Comparison of ENCODE assay signal across 14 mouse cellular contexts in genomic region chr7:118765604-118766003, GRCm38 (mm10). TPM values are rescaled to one million over a fixed set of nuclear protein-coding genes. Genes with fewer than 3 reads are reported as not detected.
A peak's percentile ranks its signal among the peaks of the same experiment; 100 is the strongest.
DNase-seq lines count a peak whose midpoint lies in the region; ATAC-seq and TF ChIP-seq lines count a peak whose summit lies in the region.
"Had no signal": no experiment of that assay in that cellular context is flagged by ENCODE, and none has a peak within 500 bp of the region (broad histone marks: within the 10 kb centered on the region; RNA-seq: fewer than 3 reads in every experiment).

No protein-coding gene starts in this region.

- TF ChIP-seq CTCF in layer of hippocampus, adult 2 months (conservative IDR thresholded peaks at IDR 0.05) = no peak

- no peaks in the 10 kb centered on the region for H3K9me3 ChIP-seq in forebrain, embryonic 13.5 days (replicated peaks)
- no peaks in the 10 kb centered on the region for H3K9me3 ChIP-seq in forebrain, embryonic 10.5 days
- no peaks in the 10 kb centered on the region for H3K9me3 ChIP-seq in kidney, embryonic 16.5 days (ENCODE audit: low read length)
- H3K9me3 ChIP-seq: forebrain, embryonic 12.5 days; limb, embryonic 13.5 days; midbrain, embryonic 15.5 days had no signal

- peak; percentile 13; the same call in 1 of the 2 replicates for ATAC-seq in forebrain, embryonic 13.5 days
- ATAC-seq in granulocyte monocyte progenitor cell, adult 5-6 weeks (replicated peaks; ENCODE audit: poor library complexity, severe bottlenecking) = peak; percentile 12; the same call in 1 of the 2 replicates
- peak; percentile 65 for ATAC-seq in kidney, embryonic 16.5 days (ENCODE audit: low FRiP score, low TSS enrichment)
- ATAC-seq: liver, postnatal 0 days had no signal

- no peak overlapping the region for H3K4me3 ChIP-seq in forebrain, embryonic 13.5 days
- H3K4me3 ChIP-seq in forebrain, embryonic 10.5 days = no peak overlapping the region
- no peak overlapping the region for H3K4me3 ChIP-seq in layer of hippocampus, adult 2 months
- no peak overlapping the region for H3K4me3 ChIP-seq in kidney, embryonic 16.5 days (ENCODE audit: low read length)
- H3K4me3 ChIP-seq: forebrain, embryonic 12.5 days; heart, adult 2 months; limb, embryonic 13.5 days; midbrain, embryonic 15.5 days had no signal

- WGBS in forebrain, embryonic 13.5 days = 75% methylated on average over 8 of the region's 8 CpGs
- 80% methylated on average over 8 of the region's 8 CpGs for WGBS in forebrain, embryonic 10.5 days
- 73% methylated on average over 8 of the region's 8 CpGs for WGBS in kidney, embryonic 16.5 days

- no peaks in the 10 kb centered on the region for H3K27me3 ChIP-seq in forebrain, embryonic 13.5 days
- H3K27me3 ChIP-seq in forebrain, embryonic 10.5 days (ENCODE audit: poor library complexity, severe bottlenecking) = no peaks in the 10 kb centered on the region
- H3K27me3 ChIP-seq in kidney, embryonic 16.5 days (ENCODE audit: insufficient read depth, low read length) = no peaks in the 10 kb centered on the region
- H3K27me3 ChIP-seq: forebrain, embryonic 12.5 days; limb, embryonic 13.5 days; midbrain, embryonic 15.5 days had no signal

- DNase-seq in forebrain, embryonic 10.5 days (ENCODE audit: extremely low spot score, low spot score) = no peak
- DNase-seq in layer of hippocampus, adult 2 months (ENCODE audit: low spot score in 2 of 2) = no peak
- DNase-seq in layer of hippocampus, adult 18-20 months (ENCODE audit: low spot score in 2 of 2) = no peak
- DNase-seq in right cerebral cortex, postnatal 4 days = no peak
- no peak for DNase-seq in left cerebral cortex, adult 8-10 months (ENCODE audit: low spot score in 2 of 2)

- H3K27ac ChIP-seq in forebrain, embryonic 13.5 days = no peak overlapping the region
- H3K27ac ChIP-seq in forebrain, embryonic 10.5 days = no peak overlapping the region
- peak overlapping the region; percentile 39; the same call in 1 of the 2 replicates for H3K27ac ChIP-seq in layer of hippocampus, adult 2 months
- H3K27ac ChIP-seq in kidney, embryonic 16.5 days (ENCODE audit: low read length) = peak overlapping the region; percentile 8; the same call in 1 of the 2 replicates
- H3K27ac ChIP-seq: forebrain, embryonic 12.5 days; heart, adult 2 months; limb, embryonic 13.5 days; macrophage; midbrain, embryonic 15.5 days had no signal

- H3K36me3 ChIP-seq in forebrain, embryonic 13.5 days (ENCODE audit: poor library complexity, severe bottlenecking) = peaks cover 36% of the 10 kb centered on the region
- H3K36me3 ChIP-seq in forebrain, embryonic 10.5 days (replicated peaks) = peaks cover 34% of the 10 kb centered on the region
- H3K36me3 ChIP-seq in kidney, embryonic 16.5 days (ENCODE audit: insufficient read depth, low read length) = peaks cover 12% of the 10 kb centered on the region

- H3K9ac ChIP-seq in forebrain, embryonic 13.5 days = no peak overlapping the region
- no peak overlapping the region for H3K9ac ChIP-seq in kidney, embryonic 16.5 days (replicated peaks; ENCODE audit: low read length)
- H3K9ac ChIP-seq: forebrain, embryonic 12.5 days; limb, embryonic 13.5 days; liver, postnatal 0 days; midbrain, embryonic 15.5 days had no signal

- peaks cover 7% of the 10 kb centered on the region for H3K4me1 ChIP-seq in forebrain, embryonic 13.5 days
- no peaks in the 10 kb centered on the region; the same call in 1 of the 2 replicates for H3K4me1 ChIP-seq in forebrain, embryonic 10.5 days
- no peaks in the 10 kb centered on the region for H3K4me1 ChIP-seq in kidney, embryonic 16.5 days (ENCODE audit: insufficient read depth, low read length)
- H3K4me1 ChIP-seq: limb, embryonic 13.5 days; midbrain, embryonic 15.5 days had no signal

- H3K4me2 ChIP-seq in forebrain, embryonic 13.5 days = no peak overlapping the region
- H3K4me2 ChIP-seq in kidney, embryonic 16.5 days (replicated peaks; ENCODE audit: low read depth, low read length) = no peak overlapping the region
- H3K4me2 ChIP-seq: forebrain, embryonic 12.5 days; limb, embryonic 13.5 days; midbrain, embryonic 15.5 days had no signal

RNA-seq across cellular contexts. Expression of gene Vps35l, which starts 25.6 kb away (rescaled TPM):
- 78.8 and 84.2 TPM in 2 replicates for polyA plus RNA-seq in forebrain, embryonic 13.5 days (2015; fragmentation: Nextera tagmentation; extraction: Ambion mirVana)
- 63.1 and 67.2 TPM in 2 replicates for polyA plus RNA-seq in forebrain, embryonic 10.5 days (2016; fragmentation: Nextera tagmentation; extraction: Ambion mirVana)
- total RNA-seq in layer of hippocampus, adult 2 months (2021) = 10 to 100 TPM; 58.5 to 65.1 TPM
- total RNA-seq in layer of hippocampus, adult 18-20 months (2021) = 10 to 100 TPM; 58.3 to 62.8 TPM
- total RNA-seq in granulocyte monocyte progenitor cell, adult 5-6 weeks (2014; fragmentation: Nextera tagmentation) = 72.4 and 76.4 TPM in 2 replicates
- 45.1 and 57.0 TPM in 2 replicates for total RNA-seq in granulocyte monocyte progenitor cell, adult 5-6 weeks (2017)
- polyA plus RNA-seq in kidney, embryonic 16.5 days (2015; fragmentation: Nextera tagmentation; extraction: Ambion mirVana) = 72.8 and 81.0 TPM in 2 replicates
- 10 to 100 TPM; 56.2 to 72.5 (median 59.8) TPM for total RNA-seq in left cerebral cortex, adult 8-10 months (2022)

RNA-seq across cellular contexts. Expression of gene Ccp110, which starts 53.3 kb away (rescaled TPM):
- polyA plus RNA-seq in forebrain, embryonic 13.5 days (2015; fragmentation: Nextera tagmentation; extraction: Ambion mirVana) = 33.0 and 42.9 TPM in 2 replicates
- 44.2 and 45.9 TPM in 2 replicates for polyA plus RNA-seq in forebrain, embryonic 10.5 days (2016; fragmentation: Nextera tagmentation; extraction: Ambion mirVana)
- total RNA-seq in layer of hippocampus, adult 2 months (2021) = 10 to 100 TPM; 41.5 to 50.3 TPM
- total RNA-seq in layer of hippocampus, adult 18-20 months (2021) = 10 to 100 TPM; 45.9 to 51.1 TPM
- total RNA-seq in granulocyte monocyte progenitor cell, adult 5-6 weeks (2014; fragmentation: Nextera tagmentation) = 14.8 and 26.8 TPM in 2 replicates
- 19.8 and 20.7 TPM in 2 replicates for total RNA-seq in granulocyte monocyte progenitor cell, adult 5-6 weeks (2017)
- polyA plus RNA-seq in kidney, embryonic 16.5 days (2015; fragmentation: Nextera tagmentation; extraction: Ambion mirVana) = 20.0 and 21.1 TPM in 2 replicates
- total RNA-seq in left cerebral cortex, adult 8-10 months (2022) = 10 to 100 TPM; 52.1 to 59.6 (median 56.5) TPM

Comparison
In these comparisons a context has a peak if more than half of its experiments do, and no peak if none do; other contexts are left out.
1. ATAC-seq: peak in every context shown above with its lines; median percentile 65 in kidney, embryonic 16.5 days; 13 in forebrain, embryonic 13.5 days; 12 in granulocyte monocyte progenitor cell, adult 5-6 weeks.
2. H3K27ac ChIP-seq: peak in layer of hippocampus, adult 2 months (single experiment) and kidney, embryonic 16.5 days (single experiment); none in forebrain, embryonic 13.5 days (single experiment) and forebrain, embryonic 10.5 days (single experiment).